Mouse (Mus musculus) gastrocnemius, postnatal 25 days (tissue): ENCODE results near the gene Prb1. TPM values are rescaled to one million over a fixed set of nuclear protein-coding genes. Genes with fewer than 3 reads are reported as not detected.
"Not testable (repeated sequence)": the region's sequence is repeated elsewhere in the genome, so short reads cannot be mapped to it uniquely, and the experiment has no call there.

Source experiments
- DNase-seq: peaks from one replicate; pipeline ENCODE4 v3.0.0; 2022
- long read RNA-seq, 2 experiments: library from polyadenylated mRNA; stranded (forward); transcript quantifications; one replicate each; pipeline ENCODE4 v2.0.0; 2021
- total RNA-seq, 2 experiments: library from RNA; stranded (reverse); gene quantifications; 1 replicate in 1 of 2; 2 replicates in 1 of 2; pipeline ENCODE4 v1.2.3; 2021

The Prb1 gene
- not detected for total RNA-seq
- long read RNA-seq, experiment 1, result 0 reads
- long read RNA-seq, experiment 2, result 0 reads

DNA sequence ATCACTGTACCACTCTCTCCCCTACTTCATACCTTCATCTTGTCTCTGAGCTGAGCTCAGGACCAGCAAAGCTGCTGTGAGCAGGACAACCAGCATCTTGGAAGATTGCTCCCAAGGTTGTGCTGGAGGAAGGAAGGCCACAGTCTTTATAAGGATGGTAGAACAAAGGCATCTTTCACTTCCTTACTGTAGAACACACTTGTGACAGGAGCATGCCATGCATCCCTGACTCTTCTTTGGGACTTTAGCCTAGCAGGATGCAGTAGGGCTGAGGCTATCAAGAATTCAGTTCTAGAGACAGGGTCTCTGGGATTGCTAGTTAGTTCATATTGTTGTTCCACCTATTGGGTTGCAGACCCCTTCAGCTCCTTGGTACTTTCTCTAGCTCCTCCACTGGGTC, at the start of gene Prb1:
Gene Prb1 (minus strand): TSS at position 101 of the 400 bp plus-strand sequence.
- DNase-seq, result not testable (repeated sequence)

Other genes with a start within 250 kb of the Prb1 start
- gene Prpmp5, start 104.2 kb upstream of the Prb1 start, total RNA-seq, result not detected
- gene Gm8882, start 153.6 kb upstream of the Prb1 start, total RNA-seq, result not detected